Mouse (Mus musculus) gastrocnemius, postnatal 14 days (tissue): ENCODE measurements at regions not wholly inside any gene's neighbourhood (a gene's known extent, or its start where the extent isn't known, plus 50 kb on each side); places are given as distances from the start of the nearest gene placed in this dataset.

Experiments
- DNase-seq: peaks from one replicate; pipeline ENCODE4 v3.0.0; 2021; ENCODE audit warnings: mixed read lengths
- intact Hi-C: fragments of 180-260 bp; cut with DNase I; formaldehyde crosslinking; loops from one replicate; pipeline ENCODE4 v1.15.1; 2025; ENCODE audit warnings: low total_unique reads
- microRNA-seq, 2 experiments: library from miRNA; unstranded; fragments of <30 nt; microRNA quantifications; one replicate each; pipeline ENCODE4 v1.2.0; 2021

- intact Hi-C loops, result no loop called here
- DNase-seq, result no peak
Measured at GRCm38 (mm10) chr2:159725158-159726076, 608.5 kb downstream of the Gm826 start.

GRCm38 (mm10) chr2:159729301-159729700 lies 604.7 kb downstream of the Gm826 start:
- no peak for DNase-seq
- intact Hi-C loops, result no loop called here

- no peak for DNase-seq
- intact Hi-C loops, result no loop called here
Measured at GRCm38 (mm10) chr2:159730221-159730620, 603.7 kb downstream of the Gm826 start.

- DNase-seq, result no peak
- intact Hi-C loops, result no loop called here
Measured at GRCm38 (mm10) chr2:159731305-159731704, 602.7 kb downstream of the Gm826 start.

DNA sequence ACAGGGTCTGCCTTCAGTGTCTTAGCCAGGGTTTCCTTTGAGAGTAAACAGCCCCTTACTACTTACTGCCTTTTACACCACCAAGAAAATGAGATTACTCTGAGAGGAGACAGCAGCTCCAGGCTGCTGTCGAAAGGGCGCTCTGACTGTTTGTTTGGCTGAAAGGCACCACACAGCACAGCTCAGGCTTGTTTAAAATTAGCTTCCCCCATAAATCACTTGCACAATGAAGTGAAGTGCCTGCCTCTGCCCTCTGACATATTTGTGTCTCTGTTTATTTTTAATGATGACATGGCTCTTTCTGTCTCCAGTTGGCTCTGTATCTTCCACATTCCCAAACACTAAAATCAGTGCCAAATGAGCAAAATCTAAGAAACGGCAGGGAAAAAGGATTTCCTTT lies 601.5 kb downstream of the Gm826 start:
- DNase-seq, result no peak
- intact Hi-C loops, result no loop called here

DNA sequence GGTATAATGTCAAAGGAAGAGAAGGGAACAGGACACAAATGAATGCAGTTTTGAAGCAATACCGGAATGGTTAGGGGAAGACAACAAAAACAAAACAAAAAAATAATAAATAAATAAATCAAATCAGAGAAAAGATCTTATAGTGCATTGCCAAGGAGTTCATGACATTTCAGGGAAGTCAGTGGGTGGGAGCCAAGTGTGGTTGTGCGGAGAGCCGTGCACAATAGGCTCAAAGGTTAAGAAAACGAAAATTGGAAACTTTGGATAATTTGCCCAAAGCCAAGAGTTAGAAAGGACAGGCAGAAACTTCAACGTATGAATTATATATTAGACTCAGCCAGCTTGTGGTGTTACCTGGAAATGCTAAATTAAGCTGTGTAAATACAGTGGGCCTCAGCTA lies 599.4 kb downstream of the Gm826 start:
- no peak for DNase-seq
- intact Hi-C loops, result no loop called here

DNA sequence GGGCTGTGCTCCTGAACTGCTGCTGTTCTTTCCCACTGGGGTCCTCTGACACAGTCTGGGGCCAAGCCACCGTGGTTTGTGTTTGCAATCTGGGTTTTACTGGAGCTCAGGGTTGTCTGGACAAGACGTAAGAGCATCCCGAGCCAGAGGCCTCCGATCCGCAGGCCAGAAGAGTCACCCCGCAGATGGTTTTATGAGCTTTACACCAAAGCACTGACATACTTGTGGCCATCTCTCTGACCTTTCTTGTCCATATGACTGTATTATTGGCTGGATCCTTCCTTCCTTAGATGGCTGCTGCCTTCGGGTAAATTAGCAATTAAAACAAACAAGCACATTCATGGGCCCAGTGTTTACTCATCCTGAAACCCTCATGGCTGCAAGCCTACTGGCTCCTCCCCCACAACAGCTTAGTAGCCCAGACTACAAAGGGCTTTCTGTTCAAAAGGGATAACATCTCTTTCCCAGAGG lies 578.4 kb downstream of the Gm826 start:
- peak; percentile 9 for DNase-seq
- intact Hi-C loops, result no loop called here

DNA sequence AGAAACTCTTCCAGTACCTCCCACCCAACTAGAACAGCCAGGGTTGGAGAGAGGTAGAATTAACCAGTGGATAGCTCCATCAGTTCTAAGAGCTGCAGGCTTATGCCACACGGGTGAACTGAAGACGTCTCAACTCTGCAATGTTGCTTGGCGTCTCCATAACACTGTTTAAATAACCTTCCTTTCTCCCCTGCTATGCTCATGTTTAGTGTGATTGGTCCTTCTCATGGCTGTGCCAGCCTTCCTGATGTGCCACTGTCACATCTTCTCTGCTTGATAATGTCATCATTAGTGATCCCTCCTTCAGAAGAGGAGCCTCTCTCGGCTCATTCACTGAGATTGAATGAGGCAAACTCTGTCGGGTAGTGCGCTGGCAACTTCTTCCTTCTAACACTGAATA lies 573.2 kb downstream of the Gm826 start:
- intact Hi-C loops, result no loop called here
- no peak for DNase-seq

DNA sequence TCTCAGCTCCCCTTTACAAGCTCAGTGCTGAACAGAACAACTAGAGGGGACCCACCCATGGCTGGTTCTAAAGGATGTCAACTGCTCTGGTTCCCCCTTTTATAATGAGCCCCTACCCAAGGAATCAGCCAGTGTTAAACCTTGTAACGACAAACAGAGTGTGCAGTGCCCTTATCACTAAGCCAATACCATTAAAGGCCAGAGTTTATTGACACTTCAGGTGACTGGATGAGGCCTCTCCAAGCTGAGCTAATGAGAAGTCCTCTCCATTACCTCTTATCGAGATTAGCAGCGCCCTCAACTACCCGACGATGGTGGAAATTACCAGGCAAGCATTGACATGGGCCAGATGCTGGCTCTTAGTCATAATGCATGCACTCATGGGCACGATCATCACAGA lies 570.8 kb downstream of the Gm826 start:
- DNase-seq, result no peak
- intact Hi-C loops, result no loop called here

Small RNAs in the stretch of these regions (microRNA-seq; reads per million reads assigned to microRNA genes)
- gene Gm44319, result 0 reads per million in 2 experiments
